Mouse (Mus musculus): ENCODE results near the gene Abi3. TPM values are rescaled to one million over a fixed set of nuclear protein-coding genes. Genes with fewer than 3 reads are reported as not detected.

Abi3 gene
- polyA plus RNA-seq, 1 experiment from 2014 or later = 9.5 TPM

DNA sequence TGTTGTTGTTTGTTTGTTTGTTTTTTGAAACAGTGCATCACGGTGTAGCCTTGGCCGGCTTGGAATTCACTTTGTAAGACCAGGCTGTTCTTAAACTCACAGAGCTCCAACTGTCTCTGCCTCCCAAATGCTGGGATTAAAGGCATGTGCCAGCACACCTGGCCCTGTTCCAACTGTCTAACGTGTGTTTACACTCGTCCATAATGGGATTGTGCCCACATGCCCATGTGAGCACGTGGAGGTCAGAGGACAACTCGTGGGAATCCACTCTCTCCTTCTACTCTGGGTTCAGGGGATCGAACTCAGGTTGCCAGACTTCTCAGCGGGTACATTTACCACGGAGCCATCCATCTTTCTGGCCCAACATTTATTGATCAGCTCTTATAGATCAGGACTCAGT is 26.9 kb downstream of the Abi3 start:
- Histone ChIP-seq H3K4me1 (replicated peaks) (no peaks in the 10 kb centered on the region), H3K27ac (no peak overlapping the region), H3K9ac (no peak overlapping the region), H3K4me3 (replicated peaks) (no peak overlapping the region), H3K9me3 (no peaks in the 10 kb centered on the region), H3K4me2 (replicated peaks) (no peak overlapping the region), H3K27me3 (replicated peaks) (no peaks in the 10 kb centered on the region), H3K36me3 (no peaks in the 10 kb centered on the region)
- 68% methylated on average over 9 of the region's 9 CpGs for WGBS
- no peak for ATAC-seq

GRCm38 (mm10) chr11:95814857-95815256 is 27.4 kb downstream of the Abi3 start:
- H3K4me1 ChIP-seq (replicated peaks) = no peaks in the 10 kb centered on the region
- WGBS = 74% methylated on average over 5 of the region's 5 CpGs

GRCm38 (mm10) chr11:95814101-95814500 is 28.2 kb downstream of the Abi3 start:
- Histone ChIP-seq H3K4me2 (replicated peaks) (no peak overlapping the region), H3K9ac (no peak overlapping the region), H3K27me3 (replicated peaks) (no peaks in the 10 kb centered on the region), H3K9me3 (no peaks in the 10 kb centered on the region), H3K4me1 (replicated peaks) (no peaks in the 10 kb centered on the region), H3K4me3 (replicated peaks) (no peak overlapping the region), H3K27ac (no peak overlapping the region), H3K36me3 (no peaks in the 10 kb centered on the region)
- no peak for ATAC-seq
- 94% methylated on average over 2 of the region's 2 CpGs for WGBS

More at GRCm38 (mm10) chr11:95814857-95815256, 27.4 kb downstream of the Abi3 start:
- H3K4me2 ChIP-seq (replicated peaks) = no peak overlapping the region
- ATAC-seq = no peak
- H3K4me3 ChIP-seq (replicated peaks) = no peak overlapping the region
- H3K36me3 ChIP-seq = no peaks in the 10 kb centered on the region
- H3K9me3 ChIP-seq = no peaks in the 10 kb centered on the region
- H3K9ac ChIP-seq = no peak overlapping the region
- H3K27ac ChIP-seq = no peak overlapping the region
- H3K27me3 ChIP-seq (replicated peaks) = no peaks in the 10 kb centered on the region

GRCm38 (mm10) chr11:95812224-95812623 is 30.1 kb downstream of the Abi3 start:
- Histone ChIP-seq H3K4me2 (replicated peaks) (no peak overlapping the region), H3K4me1 (replicated peaks) (no peaks in the 10 kb centered on the region), H3K36me3 (no peaks in the 10 kb centered on the region), H3K9ac (no peak overlapping the region), H3K9me3 (no peaks in the 10 kb centered on the region), H3K27me3 (replicated peaks) (no peaks in the 10 kb centered on the region), H3K27ac (no peak overlapping the region), H3K4me3 (replicated peaks) (no peak overlapping the region)
- 80% methylated on average over 4 of the region's 4 CpGs for WGBS
- ATAC-seq = no peak

DNA sequence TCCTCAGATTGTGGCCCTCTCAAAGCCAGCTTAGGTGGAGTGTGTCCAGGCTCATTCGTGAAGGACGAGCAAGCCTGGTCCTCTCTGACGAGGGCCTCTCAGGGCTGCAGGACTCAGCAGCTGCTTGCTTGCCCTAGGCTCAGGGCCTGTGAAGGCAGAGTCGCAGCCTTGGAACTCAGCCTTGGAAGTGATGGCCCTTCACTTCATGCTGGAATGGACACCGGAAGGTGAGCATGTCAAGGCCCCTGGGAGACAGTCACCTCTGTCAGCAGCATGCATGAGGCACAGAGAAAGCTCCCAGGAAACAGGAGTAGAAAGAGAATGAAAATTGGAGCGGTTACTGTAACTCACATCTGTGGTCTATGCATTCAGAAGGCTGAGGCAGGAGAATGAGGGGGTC is 30.5 kb downstream of the Abi3 start:
- no peak for ATAC-seq
- H3K27ac ChIP-seq = no peak overlapping the region
- no peaks in the 10 kb centered on the region for H3K4me1 ChIP-seq (replicated peaks)
- no peaks in the 10 kb centered on the region for H3K36me3 ChIP-seq
- H3K4me2 ChIP-seq (replicated peaks) = no peak overlapping the region
- no peak overlapping the region for H3K9ac ChIP-seq
- no peak overlapping the region for H3K4me3 ChIP-seq (replicated peaks)
- WGBS = 79% methylated on average over 6 of the region's 6 CpGs
- no peaks in the 10 kb centered on the region for H3K9me3 ChIP-seq
- H3K27me3 ChIP-seq (replicated peaks) = no peaks in the 10 kb centered on the region

- ATAC-seq = no peak
- H3K4me2 ChIP-seq (replicated peaks) = no peak overlapping the region
- 65% methylated on average over 7 of the region's 7 CpGs for WGBS
These were observed 31.4 kb downstream of the Abi3 start for GRCm38 (mm10) chr11:95810828-95811227.

DNA sequence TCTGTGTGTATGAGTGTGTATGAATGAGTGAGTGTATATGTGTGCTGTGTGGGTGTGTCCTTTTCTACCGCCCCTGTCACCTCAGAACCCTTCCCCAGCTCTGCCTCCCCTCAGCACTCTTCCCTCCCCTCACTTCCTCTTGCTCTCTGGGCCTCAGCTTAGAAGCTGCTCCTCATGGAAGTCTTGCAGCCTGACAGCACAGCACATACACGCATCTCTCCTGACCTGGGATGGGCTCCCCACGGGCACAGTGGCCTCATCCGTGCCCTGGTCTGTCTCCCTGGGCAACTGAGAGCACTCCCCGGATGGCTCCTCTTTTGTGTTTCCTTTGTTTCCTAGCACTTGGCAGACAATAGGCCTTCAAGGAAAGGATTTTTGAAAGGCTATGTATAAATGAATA is 32.7 kb downstream of the Abi3 start:
- peaks cover 5% of the 10 kb centered on the region for H3K4me1 ChIP-seq (replicated peaks)
- H3K4me2 ChIP-seq (replicated peaks) = no peak overlapping the region
- ATAC-seq = no peak
- WGBS = 49% methylated on average over 5 of the region's 5 CpGs
- no peaks in the 10 kb centered on the region for H3K36me3 ChIP-seq
- no peak overlapping the region for H3K27ac ChIP-seq
- H3K27me3 ChIP-seq (replicated peaks) = no peaks in the 10 kb centered on the region
- no peaks in the 10 kb centered on the region for H3K9me3 ChIP-seq
- no peak overlapping the region for H3K4me3 ChIP-seq (replicated peaks)
- H3K9ac ChIP-seq = no peak overlapping the region

More at GRCm38 (mm10) chr11:95810828-95811227, 31.4 kb downstream of the Abi3 start:
- Histone ChIP-seq H3K27ac (no peak overlapping the region), H3K4me3 (replicated peaks) (no peak overlapping the region), H3K36me3 (no peaks in the 10 kb centered on the region), H3K9me3 (no peaks in the 10 kb centered on the region), H3K9ac (no peak overlapping the region), H3K4me1 (replicated peaks) (peaks cover under 1% of the 10 kb centered on the region), H3K27me3 (replicated peaks) (no peaks in the 10 kb centered on the region)

DNA sequence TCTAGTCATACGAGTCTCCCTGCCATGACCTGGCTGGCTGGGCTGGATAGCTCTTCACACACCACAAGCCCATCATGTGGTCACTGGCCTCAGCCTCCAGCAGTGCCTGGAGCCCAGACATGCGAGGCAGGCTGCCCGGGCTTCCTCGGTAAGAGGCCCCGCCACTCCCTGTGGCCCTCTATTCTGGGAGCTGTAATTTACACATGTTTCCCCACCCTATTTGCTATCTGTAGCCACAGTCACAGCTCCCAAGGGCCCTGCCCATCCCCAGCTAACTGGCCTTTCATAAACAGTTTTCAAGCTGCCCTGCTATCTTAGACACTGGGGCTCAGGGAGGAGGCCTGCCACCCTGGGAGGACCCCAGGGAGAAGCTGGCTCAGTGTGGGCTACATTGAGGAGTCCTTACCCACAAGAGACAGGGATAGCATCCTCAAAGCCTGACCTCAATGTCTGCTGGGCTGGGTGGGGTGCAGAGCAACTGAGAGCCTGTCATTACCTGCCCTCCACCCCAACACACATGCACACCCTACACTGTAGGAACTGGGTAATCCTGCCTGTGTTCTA is 33.7 kb downstream of the Abi3 start:
- peak; percentile 80 for ATAC-seq
- 55% methylated on average over 5 of the region's 5 CpGs for WGBS
- Histone ChIP-seq H3K36me3 (no peaks in the 10 kb centered on the region), H3K9ac (no peak overlapping the region), H3K27me3 (replicated peaks) (no peaks in the 10 kb centered on the region), H3K27ac (no peak overlapping the region), H3K9me3 (no peaks in the 10 kb centered on the region), H3K4me2 (replicated peaks) (no peak overlapping the region), H3K4me1 (replicated peaks) (peaks cover 5% of the 10 kb centered on the region), H3K4me3 (replicated peaks) (no peak overlapping the region)

- Histone ChIP-seq H3K4me3 (replicated peaks) (no peak overlapping the region), H3K36me3 (no peaks in the 10 kb centered on the region), H3K9ac (no peak overlapping the region), H3K4me1 (replicated peaks) (peaks cover 5% of the 10 kb centered on the region), H3K4me2 (replicated peaks) (no peak overlapping the region), H3K9me3 (no peaks in the 10 kb centered on the region), H3K27me3 (replicated peaks) (no peaks in the 10 kb centered on the region), H3K27ac (no peak overlapping the region)
- WGBS = 96% methylated on average over 5 of the region's 5 CpGs
- ATAC-seq = no peak
These were observed 34.4 kb downstream of the Abi3 start for GRCm38 (mm10) chr11:95807884-95808283.

DNA sequence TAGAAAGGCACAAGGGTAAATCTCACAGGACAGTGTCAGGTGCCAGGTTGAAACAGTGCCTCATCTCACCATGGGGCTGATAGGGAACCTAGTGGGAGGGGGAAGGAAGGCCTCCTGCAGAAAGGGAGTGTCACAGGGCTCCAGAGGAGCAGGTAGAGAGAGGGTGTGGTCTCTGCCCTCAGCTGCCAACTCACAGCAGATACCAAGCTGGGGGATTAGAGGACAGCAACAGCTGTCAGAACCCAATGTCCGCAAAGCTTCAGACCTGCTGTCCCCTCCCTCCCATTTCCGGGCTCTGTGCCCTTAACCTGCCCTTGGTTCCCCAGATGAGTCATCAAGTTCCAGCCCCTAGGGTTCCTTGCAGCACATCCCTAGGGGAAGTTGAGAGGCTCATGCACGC is 36.7 kb downstream of the Abi3 start:
- no peaks in the 10 kb centered on the region for H3K9me3 ChIP-seq

GRCm38 (mm10) chr11:95805010-95805409 is 37.3 kb downstream of the Abi3 start:
- no peak overlapping the region for H3K27ac ChIP-seq
- H3K9ac ChIP-seq = no peak overlapping the region
- peak; percentile 8; the same call in 1 of the 2 replicates for ATAC-seq
- H3K27me3 ChIP-seq (replicated peaks) = no peaks in the 10 kb centered on the region
- no peak overlapping the region for H3K4me2 ChIP-seq (replicated peaks)
- no peaks in the 10 kb centered on the region for H3K9me3 ChIP-seq
- H3K4me1 ChIP-seq (replicated peaks) = peaks cover 5% of the 10 kb centered on the region
- WGBS = 63% methylated on average over 5 of the region's 5 CpGs
- no peaks in the 10 kb centered on the region for H3K36me3 ChIP-seq
- H3K4me3 ChIP-seq (replicated peaks) = no peak overlapping the region

More for the DNA sequence above, 36.7 kb downstream of the Abi3 start:
- WGBS = 15% methylated on average over 3 of the region's 3 CpGs
- H3K4me2 ChIP-seq (replicated peaks) = 0 out of 2 replicates have a peak overlapping the region, but pooled peaks have one; percentile 11
- H3K4me3 ChIP-seq (replicated peaks) = no peak overlapping the region
- H3K9ac ChIP-seq = no peak overlapping the region
- peaks cover 5% of the 10 kb centered on the region for H3K4me1 ChIP-seq (replicated peaks)
- ATAC-seq = peak; percentile 83
- no peaks in the 10 kb centered on the region for H3K36me3 ChIP-seq
- no peak overlapping the region for H3K27ac ChIP-seq
- H3K27me3 ChIP-seq (replicated peaks) = no peaks in the 10 kb centered on the region

DNA sequence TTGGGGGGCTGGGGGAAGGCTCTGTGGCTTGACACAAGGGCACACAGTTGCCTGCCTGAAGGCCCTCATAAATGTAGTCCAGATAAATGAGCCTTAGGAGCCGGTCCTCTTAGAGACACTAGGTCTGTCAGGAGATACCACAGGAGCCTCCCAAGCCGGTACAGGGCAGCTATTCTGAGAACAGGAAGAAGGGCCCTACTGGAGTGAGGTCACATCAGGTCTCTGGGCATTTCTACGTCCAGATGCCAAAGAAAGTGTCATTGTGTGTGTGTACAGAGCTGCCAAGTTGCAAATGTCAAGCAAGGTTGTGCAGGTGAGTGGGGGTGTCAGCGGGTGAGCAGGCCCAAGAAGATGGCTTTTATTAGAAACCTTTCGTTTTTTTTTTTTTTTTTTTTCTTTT is 46.7 kb downstream of the Abi3 start:
- 60% methylated on average over 5 of the region's 5 CpGs for WGBS
- peaks cover 14% of the 10 kb centered on the region for H3K27me3 ChIP-seq (replicated peaks)
- H3K27ac ChIP-seq = no peak overlapping the region
- no peak for ATAC-seq
- no peak overlapping the region for H3K4me2 ChIP-seq (replicated peaks)
- no peak overlapping the region for H3K4me3 ChIP-seq (replicated peaks)
- H3K36me3 ChIP-seq = no peaks in the 10 kb centered on the region
- H3K4me1 ChIP-seq (replicated peaks) = peaks cover 8% of the 10 kb centered on the region
- no peaks in the 10 kb centered on the region for H3K9me3 ChIP-seq
- no peak overlapping the region for H3K9ac ChIP-seq

DNA sequence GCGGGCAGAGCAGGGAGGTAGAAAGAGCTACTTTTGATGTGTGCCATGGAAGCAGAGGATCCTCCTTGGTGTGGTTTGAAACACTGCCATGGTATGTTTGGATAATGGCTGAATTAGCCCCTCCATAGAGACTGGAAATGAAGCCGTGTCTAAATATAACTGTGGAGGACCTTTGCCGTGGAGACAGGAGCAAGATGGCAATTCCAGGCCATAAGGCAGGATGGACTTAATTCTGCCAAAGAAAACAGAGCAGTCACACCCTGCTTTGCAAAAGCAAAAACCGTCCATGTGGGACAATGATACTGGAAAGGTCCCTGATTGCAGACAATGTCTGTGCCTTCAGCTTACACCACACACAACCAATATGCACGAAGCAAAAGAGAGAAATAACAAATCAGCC is 48.1 kb downstream of the Abi3 start:
- Histone ChIP-seq H3K27ac (no peak overlapping the region), H3K4me1 (replicated peaks) (peaks cover 8% of the 10 kb centered on the region), H3K4me3 (replicated peaks) (no peak overlapping the region), H3K9me3 (no peaks in the 10 kb centered on the region), H3K36me3 (no peaks in the 10 kb centered on the region), H3K27me3 (replicated peaks) (peaks cover 14% of the 10 kb centered on the region), H3K4me2 (replicated peaks) (no peak overlapping the region), H3K9ac (no peak overlapping the region)
- ATAC-seq = no peak
- WGBS = 63% methylated on average over 5 of the region's 5 CpGs

All from intestine, embryonic 15.5 days (tissue).